Comparison of ENCODE assay signal across 8 mouse cellular contexts in genomic region chr16:13109990-13110595, GRCm38 (mm10). TPM values are rescaled to one million over a fixed set of nuclear protein-coding genes. Genes with fewer than 3 reads are reported as not detected.
A peak's percentile ranks its signal among the peaks of the same experiment; 100 is the strongest.
DNase-seq lines count a peak whose midpoint lies in the region; ATAC-seq and TF ChIP-seq lines count a peak whose summit lies in the region.

No protein-coding gene starts in this region.

- TF ChIP-seq EP300 in liver, embryonic 14.5 days (IDR thresholded peaks at IDR 0.05; ENCODE audit: low read depth): no peak

- peak overlapping the region; percentile 88 for H3K4me2 ChIP-seq in heart, embryonic 13.5 days
- peak overlapping the region; percentile 69 for H3K4me2 ChIP-seq in liver, embryonic 14.5 days (ENCODE audit: low read depth)

- H3K36me3 ChIP-seq in heart, embryonic 13.5 days: peaks cover 36% of the 10 kb centered on the region
- peaks cover 42% of the 10 kb centered on the region for H3K36me3 ChIP-seq in E14TG2a.4 (ENCODE audit: insufficient read depth, low read length)
- H3K36me3 ChIP-seq in forebrain, embryonic 10.5 days (replicated peaks): peaks cover 33% of the 10 kb centered on the region
- H3K36me3 ChIP-seq in liver, embryonic 14.5 days (replicated peaks; ENCODE audit: control insufficient read depth, insufficient read depth, low read depth): peaks cover 11% of the 10 kb centered on the region

- no peak for DNase-seq in heart, adult 8-10 months (ENCODE audit: low spot score)
- DNase-seq in forebrain, embryonic 10.5 days (ENCODE audit: extremely low spot score, low spot score): no peak
- DNase-seq in liver, embryonic 14.5 days (ENCODE audit: low read depth in 3 of 3, low spot score in 3 of 3): no peak
- no peak for DNase-seq in adrenal gland, postnatal 14 days
- DNase-seq in gastrocnemius, postnatal 10 days: no peak
- DNase-seq in layer of hippocampus, adult 9-11 months: no peak

- H3K4me1 ChIP-seq in heart, embryonic 13.5 days: peaks cover 9% of the 10 kb centered on the region
- H3K4me1 ChIP-seq in E14TG2a.4 (replicated peaks; ENCODE audit: low read depth, low read length): peaks cover 24% of the 10 kb centered on the region
- H3K4me1 ChIP-seq in forebrain, embryonic 10.5 days: peaks cover 12% of the 10 kb centered on the region
- H3K4me1 ChIP-seq in liver, embryonic 14.5 days (replicated peaks; ENCODE audit: control insufficient read depth in 2 of 2, insufficient read depth in 2 of 2, low read length in 1 of 2): peaks cover 0 to 3% of the 10 kb centered on the region in 2 experiments; a peak in 1 of 4 replicates

- peak; percentile 61; the same call in 1 of the 2 replicates for ATAC-seq in heart, embryonic 13.5 days (ENCODE audit: extremely low read depth, insufficient number of reproducible peaks, low FRiP score, low TSS enrichment)
- ATAC-seq in liver, embryonic 14.5 days (ENCODE audit: insufficient read depth): peak; percentile 72

- H3K4me3 ChIP-seq in heart, embryonic 13.5 days: peak overlapping the region; percentile 88
- H3K4me3 ChIP-seq in E14TG2a.4 (replicated peaks; ENCODE audit: low read length): peak overlapping the region; percentile 87
- peak overlapping the region; percentile 66 for H3K4me3 ChIP-seq in forebrain, embryonic 10.5 days
- peak overlapping the region; percentile 65 to 78 for H3K4me3 ChIP-seq in liver, embryonic 14.5 days (ENCODE audit: insufficient read depth in 1 of 2, low read depth in 2 of 2, low read length in 2 of 2)

- WGBS in heart, embryonic 13.5 days: under 1% methylated on average over 32 of the region's 32 CpGs
- WGBS in forebrain, embryonic 10.5 days: under 1% methylated on average over 32 of the region's 32 CpGs
- 1% methylated on average over 32 of the region's 32 CpGs for WGBS in liver, embryonic 14.5 days (ENCODE audit: insufficient replicate concordance)

- H3K9ac ChIP-seq in heart, embryonic 13.5 days: peak overlapping the region; percentile 94
- H3K9ac ChIP-seq in liver, embryonic 14.5 days (replicated peaks): peak overlapping the region; percentile 92

- no peak for TF ChIP-seq CTCF in E14TG2a.4 (conservative IDR thresholded peaks at IDR 0.05; ENCODE audit: low read length)
- no peak for TF ChIP-seq CTCF in liver, embryonic 14.5 days (IDR thresholded peaks at IDR 0.05; ENCODE audit: low read depth)

- no peaks in the 10 kb centered on the region for H3K27me3 ChIP-seq in heart, embryonic 13.5 days (replicated peaks)
- H3K27me3 ChIP-seq in E14TG2a.4 (ENCODE audit: insufficient read depth, low read length): no peaks in the 10 kb centered on the region
- no peaks in the 10 kb centered on the region for H3K27me3 ChIP-seq in forebrain, embryonic 10.5 days (ENCODE audit: poor library complexity, severe bottlenecking)
- H3K27me3 ChIP-seq in liver, embryonic 14.5 days (ENCODE audit: control insufficient read depth, insufficient read depth, low read length): no peaks in the 10 kb centered on the region

- H3K27ac ChIP-seq in heart, embryonic 13.5 days (replicated peaks): peak overlapping the region; percentile 81
- H3K27ac ChIP-seq in forebrain, embryonic 10.5 days: peak overlapping the region; percentile 89
- H3K27ac ChIP-seq in liver, embryonic 14.5 days: peak overlapping the region; percentile 1

- H3K9me3 ChIP-seq in heart, embryonic 13.5 days: no peaks in the 10 kb centered on the region
- peaks cover 35% of the 10 kb centered on the region for H3K9me3 ChIP-seq in E14TG2a.4 (ENCODE audit: low read length)
- H3K9me3 ChIP-seq in forebrain, embryonic 10.5 days: no peaks in the 10 kb centered on the region
- H3K9me3 ChIP-seq in liver, embryonic 14.5 days (ENCODE audit: control insufficient read depth, low read length): no peaks in the 10 kb centered on the region

RNA-seq across cellular contexts. Expression of gene Ercc4, which starts 0.6 kb away (rescaled TPM):
- 6.9 and 7.7 TPM in 2 replicates for polyA plus RNA-seq in heart, embryonic 13.5 days (2015; fragmentation: Nextera tagmentation; extraction: Ambion mirVana)
- total RNA-seq in heart, adult 8-10 months (2022): 10 to 100 TPM in 1 of 4 experiments, 1 to 10 TPM in 3; 6.8 to 10.1 (median 8.1) TPM
- 13.5 and 13.6 TPM in 2 replicates for polyA plus RNA-seq in forebrain, embryonic 10.5 days (2016; fragmentation: Nextera tagmentation; extraction: Ambion mirVana)
- 2.6 and 3.1 TPM in 2 replicates for polyA plus RNA-seq in liver, embryonic 14.5 days (2012; rRNA removed)
- 3.1 and 4.3 TPM in 2 replicates for polyA plus RNA-seq in liver, embryonic 14.5 days (2014; fragmentation: Nextera tagmentation; extraction: Ambion mirVana)
- 14.1 and 17.9 TPM in 2 replicates for total RNA-seq in adrenal gland, postnatal 14 days (2021)
- total RNA-seq in gastrocnemius, postnatal 10 days (2021): 1 to 10 TPM; 7.0 to 8.4 TPM

Comparison
In these comparisons a context has a peak if more than half of its experiments do, and no peak if none do; other contexts are left out.
1. H3K27ac ChIP-seq: peak in every context shown above with its lines; median percentile 89 in forebrain, embryonic 10.5 days; 81 in heart, embryonic 13.5 days; 1 in liver, embryonic 14.5 days.